Mouse (Mus musculus) spleen, adult 18-20 months (tissue): ENCODE measurements around the gene Ush2a.
A peak's percentile ranks its signal among the peaks of the same experiment; 100 is the strongest.

ENCODE experiments used
- DNase-seq, 2 experiments: peaks; one replicate each; pipeline ENCODE4 v3.0.0; 2022; ENCODE audit warnings: mixed read lengths in 2 of 2

Gene Ush2a

GRCm38 (mm10) chr1:188910656-188911055 is 648.8 kb downstream of the Ush2a start:
- no peak for DNase-seq

- no peak for DNase-seq
Observed at GRCm38 (mm10) chr1:188919946-188920345, 658.1 kb downstream of the Ush2a start.

DNA sequence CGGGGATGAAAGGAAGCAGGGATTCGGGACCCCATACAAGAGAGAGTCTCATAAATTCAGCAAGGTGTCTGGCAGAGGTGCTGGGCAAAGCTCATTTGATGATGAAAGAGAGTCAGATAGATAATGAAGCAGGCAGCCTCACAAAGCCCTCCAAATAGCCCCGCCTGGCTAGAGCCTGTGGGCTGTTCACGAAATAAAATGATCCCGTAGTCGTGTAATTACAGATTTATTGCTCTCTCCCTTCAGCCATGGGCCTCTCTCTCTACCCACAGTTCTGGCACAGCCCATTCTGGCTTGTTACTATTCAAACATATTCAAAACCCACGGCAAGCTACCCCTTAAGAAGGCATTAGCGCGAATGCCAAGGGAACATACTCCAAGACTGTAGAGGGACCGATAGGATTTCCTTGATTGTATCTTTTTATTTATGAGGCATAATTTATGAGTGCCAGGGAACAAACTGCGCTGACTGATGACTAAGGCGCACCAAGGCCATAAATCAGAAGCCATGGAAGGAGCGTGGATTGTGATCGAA is 675.5 kb downstream of the Ush2a start:
- no peak for DNase-seq

DNA sequence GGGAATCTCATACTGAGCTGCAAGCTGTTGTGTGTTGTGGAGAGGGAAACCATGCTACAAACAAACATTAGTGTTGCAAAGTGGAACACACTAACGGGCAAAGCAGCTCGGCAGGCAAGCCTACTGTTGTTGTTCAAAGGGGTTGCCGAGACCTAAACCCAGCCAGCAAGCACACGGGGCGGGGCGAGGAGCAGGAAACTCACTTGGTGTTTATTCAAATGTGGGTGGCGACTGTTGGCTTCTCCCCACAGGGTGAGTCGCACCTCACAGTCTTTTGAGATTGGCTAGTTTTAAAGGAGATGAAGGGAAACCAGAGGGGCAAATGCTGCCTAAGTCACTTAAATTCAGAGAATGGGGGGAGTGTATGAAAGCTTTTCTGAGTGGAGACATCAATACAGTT is 683.5 kb downstream of the Ush2a start:
- DNase-seq = no peak

DNA sequence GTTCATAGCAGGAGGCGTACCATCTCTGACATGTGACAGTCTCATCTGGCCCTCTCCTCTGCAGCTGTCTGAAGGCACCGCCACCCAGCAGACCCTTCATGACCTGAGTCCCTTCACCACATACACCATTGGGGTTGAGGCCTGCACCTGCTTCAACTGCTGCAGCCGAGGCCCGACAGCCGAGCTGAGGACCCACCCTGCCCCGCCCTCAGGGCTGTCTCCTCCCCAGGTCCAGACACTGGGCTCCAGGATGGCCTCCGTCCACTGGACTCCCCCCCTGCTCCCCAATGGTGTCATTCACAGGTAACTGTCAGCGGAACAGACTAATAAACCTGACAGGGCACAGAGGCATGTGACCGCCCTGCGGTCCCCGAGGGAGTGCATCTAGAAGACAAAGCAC is 685.0 kb downstream of the Ush2a start:
- DNase-seq = no peak

- DNase-seq = peak in 1 of 2 experiments; percentile 7
Observed at GRCm38 (mm10) chr1:188947794-188948193, 686.0 kb downstream of the Ush2a start.

DNA sequence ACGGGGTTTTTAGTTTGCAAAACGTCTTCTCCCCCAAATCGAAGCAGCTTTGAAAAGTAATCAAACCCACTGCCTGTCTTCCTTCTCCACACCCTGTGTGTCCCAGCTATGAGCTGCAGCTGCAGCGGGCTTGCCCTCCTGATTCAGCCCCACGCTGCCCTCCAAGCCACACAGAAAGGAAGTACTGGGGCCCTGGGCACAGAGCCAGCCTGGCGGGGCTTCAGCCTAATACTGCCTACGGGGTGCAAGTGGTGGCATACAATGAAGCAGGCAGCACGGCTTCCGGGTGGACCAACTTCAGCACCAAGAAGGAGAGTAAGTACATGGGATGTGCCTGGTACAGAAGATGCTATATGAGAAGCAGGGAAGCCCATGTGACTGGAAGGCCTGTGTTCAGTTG is 686.5 kb downstream of the Ush2a start:
- no peak for DNase-seq

DNA sequence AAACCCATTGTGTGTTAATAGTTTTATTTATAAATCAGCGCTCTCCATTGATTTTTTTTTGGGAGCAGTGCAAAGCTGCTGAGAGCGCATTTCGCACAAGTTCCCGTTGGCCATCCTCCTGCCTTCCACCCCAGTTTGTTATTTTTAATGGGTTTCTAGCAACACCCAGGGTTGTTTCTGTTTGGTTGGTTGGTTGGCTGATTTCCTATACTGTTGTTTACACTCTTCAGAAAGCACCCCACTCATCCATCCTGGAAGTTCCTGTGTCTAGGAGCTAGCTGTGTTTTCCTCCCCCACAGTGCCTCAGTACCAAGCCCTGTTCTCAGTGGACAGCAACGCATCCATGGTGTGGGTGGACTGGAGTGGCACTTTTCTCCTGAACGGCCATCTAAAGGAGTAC is 689.3 kb downstream of the Ush2a start:
- no peak for DNase-seq

DNA sequence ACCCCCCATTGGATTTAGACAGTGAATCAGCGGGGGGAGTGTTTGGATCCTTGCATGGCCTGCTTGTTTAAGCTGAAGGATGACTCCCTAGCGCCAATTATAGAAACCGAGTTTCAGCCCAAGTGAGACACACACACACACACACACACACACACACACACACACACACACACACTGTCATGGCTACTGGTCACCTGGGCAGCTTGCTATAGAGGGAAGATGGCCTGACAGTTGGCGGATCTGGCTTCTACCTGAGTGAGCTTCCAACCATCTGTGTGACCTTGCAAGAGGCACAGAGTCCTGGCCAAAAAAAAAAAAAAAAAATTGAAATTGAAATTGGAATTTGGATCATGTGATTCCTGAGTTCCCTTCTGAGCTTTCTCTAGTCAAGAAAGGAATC is 690.7 kb downstream of the Ush2a start:
- DNase-seq = no peak

DNA sequence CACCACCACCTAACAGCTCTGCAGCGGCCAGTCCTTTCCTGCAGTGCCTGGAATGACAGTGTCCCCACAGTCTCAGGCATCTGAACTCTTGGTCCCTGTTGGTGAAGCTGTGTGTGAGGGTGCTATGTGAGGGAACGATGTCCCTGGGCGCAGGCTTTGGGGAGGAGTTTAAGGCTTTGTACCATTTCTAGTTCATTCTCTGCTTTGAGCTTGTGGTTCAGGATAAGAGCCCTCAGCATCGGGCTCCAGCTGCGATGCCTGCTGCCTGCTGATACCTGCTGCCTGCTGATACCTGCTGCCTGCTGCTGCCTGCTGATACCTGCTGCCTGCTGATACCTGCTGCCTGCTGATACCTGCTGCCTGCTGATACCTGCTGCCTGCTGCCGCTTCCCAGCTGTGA is 711.3 kb downstream of the Ush2a start:
- DNase-seq = no peak

DNA sequence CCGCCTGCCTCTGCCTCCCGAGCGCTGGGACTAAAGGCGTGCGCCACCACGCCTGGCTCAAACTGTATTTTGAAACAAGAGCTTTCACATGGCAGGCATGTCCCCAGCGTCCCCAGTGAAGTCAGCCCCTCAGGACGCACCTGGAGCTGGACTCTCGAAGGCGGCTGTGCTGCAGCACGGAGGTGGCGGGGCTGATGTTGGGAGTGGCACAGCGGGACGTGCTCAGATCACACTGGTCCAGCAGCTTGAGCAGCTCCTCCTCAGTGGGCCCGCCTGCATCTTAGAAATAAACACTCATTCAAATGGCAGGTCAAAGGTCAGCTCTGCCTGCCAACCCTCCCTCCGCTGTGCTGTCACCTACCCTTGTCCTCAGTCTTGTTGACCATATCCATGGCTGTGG is 712.1 kb downstream of the Ush2a start:
- no peak for DNase-seq

DNA sequence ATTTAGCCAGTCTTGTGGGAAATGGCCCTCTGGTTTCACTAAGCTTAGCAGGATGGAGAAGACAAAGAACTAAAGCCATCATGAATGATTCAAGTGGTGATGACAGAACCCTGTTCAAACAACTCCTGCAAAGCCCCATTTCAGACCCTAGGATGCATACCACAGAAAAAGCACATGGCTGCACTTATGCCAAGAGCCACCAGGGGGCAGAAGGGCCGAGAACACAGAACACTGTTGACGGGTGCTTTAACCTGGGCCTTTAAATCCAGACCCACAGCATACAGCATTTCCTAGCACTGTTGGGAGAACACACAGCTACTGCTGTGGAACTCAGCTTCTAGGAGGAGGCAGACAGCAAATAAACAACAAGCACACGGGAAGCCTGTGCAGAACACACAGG is 718.2 kb downstream of the Ush2a start:
- peak in 1 of 2 experiments; percentile 63 for DNase-seq

- DNase-seq = peak in 1 of 2 experiments; percentile 38
Observed at GRCm38 (mm10) chr1:188993218-188993617, 731.4 kb downstream of the Ush2a start.

GRCm38 (mm10) chr1:188997921-188998320 is 736.1 kb downstream of the Ush2a start:
- DNase-seq = no peak

DNA sequence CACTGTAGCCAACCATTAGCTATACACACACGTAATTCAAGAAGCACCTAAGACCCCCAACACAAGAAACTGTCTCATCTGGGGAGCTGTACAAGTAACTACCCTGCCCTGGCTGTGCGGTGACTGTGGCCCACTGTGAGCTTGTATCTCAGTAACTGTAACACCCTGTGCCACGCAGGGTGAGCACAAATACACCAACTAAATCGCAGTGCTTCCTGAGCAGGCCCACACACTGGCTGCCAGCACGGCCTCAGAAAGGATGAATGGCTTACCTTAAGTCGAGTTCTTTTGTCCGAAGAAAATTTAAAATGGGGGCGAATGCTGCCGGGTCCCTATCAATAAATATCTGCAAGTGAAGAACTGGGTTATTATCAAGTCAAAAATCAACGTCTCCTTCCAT is 738.2 kb downstream of the Ush2a start:
- peak; percentile 31 to 40 for DNase-seq

DNA sequence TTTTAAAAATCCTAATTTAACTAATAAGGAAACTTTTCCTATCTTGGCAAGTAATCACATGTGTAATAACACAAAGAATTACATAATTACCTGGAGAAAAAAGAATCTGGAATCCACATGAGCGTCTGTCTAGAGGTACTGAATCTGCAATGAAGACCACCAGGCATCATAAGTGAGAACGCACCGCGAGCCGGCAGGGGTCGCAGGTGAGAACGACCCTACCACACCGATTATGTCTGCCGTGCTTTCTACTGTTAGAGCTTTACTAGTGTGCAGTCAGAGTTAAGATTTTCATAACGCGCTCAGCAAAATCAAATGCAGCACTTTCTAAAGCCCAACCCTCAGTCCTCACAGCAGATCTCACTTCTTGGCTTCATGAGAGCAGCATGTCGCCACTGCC is 740.0 kb downstream of the Ush2a start:
- no peak for DNase-seq

DNA sequence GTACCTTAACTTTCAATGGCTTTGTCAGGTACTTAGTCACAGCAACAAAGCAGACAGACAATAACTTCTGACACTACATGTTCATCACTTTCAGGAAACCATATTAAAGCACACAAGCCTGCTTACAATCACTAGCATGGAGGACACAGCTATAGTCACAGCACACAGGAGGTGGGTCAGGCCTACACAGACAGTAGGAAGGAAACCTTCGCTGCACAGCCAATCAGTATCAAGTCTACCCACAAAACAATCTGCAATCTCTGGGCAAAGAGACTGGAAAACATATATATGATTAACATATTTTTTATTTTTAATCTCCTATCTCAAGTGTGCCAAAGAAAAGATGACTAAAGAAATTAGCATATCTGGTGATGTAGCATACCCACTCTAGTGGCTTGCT is 743.0 kb downstream of the Ush2a start:
- no peak for DNase-seq

DNA sequence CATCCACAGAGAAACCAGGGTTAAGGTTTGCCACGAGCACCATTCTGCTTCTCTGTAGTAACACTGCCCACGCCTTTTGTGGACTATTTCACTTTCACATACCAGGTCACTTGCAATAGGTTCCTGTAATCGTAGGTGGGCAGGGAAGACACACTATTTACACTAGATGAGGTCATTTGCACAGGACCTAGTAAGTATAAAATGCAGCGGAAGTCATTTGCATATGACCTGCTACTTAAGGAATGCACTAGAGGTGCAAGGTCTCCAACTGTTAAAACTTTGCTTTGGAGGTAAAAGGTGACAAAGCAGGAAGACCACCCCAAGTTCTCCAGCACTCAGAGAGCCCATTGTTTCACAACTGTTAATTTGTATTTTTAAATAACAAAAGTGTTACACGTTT is 744.4 kb downstream of the Ush2a start:
- no peak for DNase-seq

DNA sequence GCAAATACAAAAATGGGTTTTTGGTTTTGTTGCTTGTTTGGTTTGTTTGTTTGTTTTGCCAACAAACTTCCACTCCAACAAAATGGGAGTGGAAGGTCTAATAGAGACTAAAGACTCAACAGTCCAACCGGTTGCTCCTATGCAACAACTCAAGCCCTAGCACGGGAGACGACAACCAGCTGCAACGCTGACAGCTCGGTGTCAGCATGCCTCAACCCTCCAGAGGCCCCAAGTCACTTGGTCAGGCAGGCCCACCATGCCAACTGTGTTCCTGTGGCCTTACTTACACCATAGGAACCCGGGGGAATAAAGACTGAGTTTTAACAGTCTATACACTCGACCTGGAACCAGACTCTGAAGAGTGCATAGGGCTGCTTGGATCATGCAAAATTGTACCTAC is 745.0 kb downstream of the Ush2a start:
- DNase-seq = no peak

DNA sequence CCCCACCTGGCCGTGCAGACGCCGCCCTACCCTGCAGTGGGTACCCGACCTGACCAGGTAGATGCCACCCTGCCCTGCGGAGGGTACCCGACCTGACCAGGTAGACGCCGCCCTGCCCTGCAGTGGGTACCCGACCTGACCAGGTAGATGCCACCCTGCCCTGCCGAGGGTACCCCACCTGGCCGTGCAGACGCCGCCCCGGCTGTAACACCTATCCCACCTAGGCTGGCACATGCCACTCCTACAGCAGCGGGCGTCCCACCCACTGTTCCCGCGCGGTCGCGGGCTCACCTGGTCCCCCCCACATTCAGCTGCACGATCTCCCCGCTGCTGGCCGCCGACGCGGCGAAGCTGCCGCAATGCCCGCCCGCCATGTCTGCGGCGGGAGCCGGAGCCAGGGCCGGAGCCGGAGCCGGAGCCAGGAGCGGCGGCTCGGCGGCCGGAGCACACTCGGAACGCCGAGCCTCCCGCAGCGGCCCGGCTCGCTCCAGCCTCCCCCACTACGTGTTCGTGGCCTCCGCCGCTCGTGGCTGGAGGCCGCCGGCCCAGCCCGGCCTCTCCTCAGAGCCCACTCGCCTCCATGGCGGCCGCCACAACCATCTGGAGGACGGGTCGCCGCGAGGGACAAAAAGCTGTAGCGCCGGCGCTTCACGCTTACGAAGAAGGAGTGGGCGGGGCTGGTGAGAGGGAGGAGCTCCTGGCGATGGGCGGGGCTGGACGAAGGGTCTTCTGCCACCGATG is 745.6 kb downstream of the Ush2a start, which contains the start of gene Kctd3:
Kctd3 (minus strand) TSS at position 603 of the 741 bp plus-strand sequence.
- DNase-seq = peak; percentile 91 to 98

GRCm38 (mm10) chr1:189007980-189008324 is 746.1 kb downstream of the Ush2a start:
- no peak for DNase-seq

DNA sequence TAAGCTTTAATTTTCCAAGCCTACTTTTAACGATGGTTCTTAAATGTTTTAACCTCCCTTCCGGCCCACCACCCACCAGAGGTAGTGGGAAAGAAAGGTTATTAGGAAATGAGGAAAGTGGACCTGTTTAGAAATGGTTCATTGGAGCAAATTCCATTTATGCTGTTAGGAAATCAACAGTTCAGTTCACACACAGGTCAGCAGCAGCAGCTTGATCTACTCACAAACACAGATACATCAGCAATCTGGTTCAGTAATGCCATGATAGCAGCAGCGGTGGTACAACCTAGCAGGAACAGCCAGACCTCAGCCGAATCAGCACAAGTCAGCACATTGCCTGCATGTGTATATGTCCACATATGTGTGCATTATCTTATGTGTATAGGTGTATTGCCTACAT is 748.8 kb downstream of the Ush2a start:
- no peak for DNase-seq

- no peak for DNase-seq
Observed at GRCm38 (mm10) chr1:189012846-189013586, 751.2 kb downstream of the Ush2a start.

- DNase-seq = no peak
Observed at GRCm38 (mm10) chr1:189013587-189013921, 751.7 kb downstream of the Ush2a start.
